Mouse (Mus musculus): ENCODE results near the gene Zfp541.

Zfp541 gene

GRCm38 (mm10) chr7:16061219-16062098, at the start of gene Zfp541:
Gene Zfp541, plus strand, starts transcription at chr7:16061814.
- DNase-seq (ENCODE audit: low read depth, low spot score) = peak; percentile 16

- DNase-seq (ENCODE audit: low read depth, low spot score) = peak; percentile 16
These were observed 48.9 kb upstream of the Zfp541 start for GRCm38 (mm10) chr7:16012576-16013263.

- DNase-seq (ENCODE audit: low read depth, low spot score) = no peak
These were observed 47.8 kb upstream of the Zfp541 start for GRCm38 (mm10) chr7:16013722-16014275.

- no peak for DNase-seq (ENCODE audit: low read depth, low spot score)
These were observed 47.0 kb upstream of the Zfp541 start for GRCm38 (mm10) chr7:16014521-16015175.

- DNase-seq (ENCODE audit: low read depth, low spot score) = no peak
These were observed 46.2 kb upstream of the Zfp541 start for GRCm38 (mm10) chr7:16015384-16015783.

- no peak for DNase-seq (ENCODE audit: low read depth, low spot score)
These were observed 43.4 kb upstream of the Zfp541 start for GRCm38 (mm10) chr7:16018016-16018810.

- DNase-seq (ENCODE audit: low read depth, low spot score) = no peak
These were observed 42.1 kb upstream of the Zfp541 start for GRCm38 (mm10) chr7:16019256-16020094.

- no peak for DNase-seq (ENCODE audit: low read depth, low spot score)
These were observed 36.9 kb upstream of the Zfp541 start for GRCm38 (mm10) chr7:16024603-16025222.

- DNase-seq (ENCODE audit: low read depth, low spot score) = no peak
These were observed 33.3 kb upstream of the Zfp541 start for GRCm38 (mm10) chr7:16028102-16028927.

GRCm38 (mm10) chr7:16031072-16031471, 30.5 kb upstream of the Zfp541 start:
- DNase-seq (ENCODE audit: low read depth, low spot score) = no peak

- DNase-seq (ENCODE audit: low read depth, low spot score) = no peak
These were observed 28.6 kb upstream of the Zfp541 start for GRCm38 (mm10) chr7:16033059-16033458.

GRCm38 (mm10) chr7:16033580-16034461, 27.8 kb upstream of the Zfp541 start:
- no peak for DNase-seq (ENCODE audit: low read depth, low spot score)

GRCm38 (mm10) chr7:16036972-16037371, 24.6 kb upstream of the Zfp541 start:
- no peak for DNase-seq (ENCODE audit: low read depth, low spot score)

- DNase-seq (ENCODE audit: low read depth, low spot score) = no peak
These were observed 22.3 kb upstream of the Zfp541 start for GRCm38 (mm10) chr7:16039363-16039762.

- DNase-seq (ENCODE audit: low read depth, low spot score) = no peak
These were observed 20.4 kb upstream of the Zfp541 start for GRCm38 (mm10) chr7:16041208-16041607.

GRCm38 (mm10) chr7:16042850-16043775, 18.5 kb upstream of the Zfp541 start:
- DNase-seq (ENCODE audit: low read depth, low spot score) = no peak
